Comparison of ENCODE assay signal across 1 mouse cellular context in the genomic region with DNA sequence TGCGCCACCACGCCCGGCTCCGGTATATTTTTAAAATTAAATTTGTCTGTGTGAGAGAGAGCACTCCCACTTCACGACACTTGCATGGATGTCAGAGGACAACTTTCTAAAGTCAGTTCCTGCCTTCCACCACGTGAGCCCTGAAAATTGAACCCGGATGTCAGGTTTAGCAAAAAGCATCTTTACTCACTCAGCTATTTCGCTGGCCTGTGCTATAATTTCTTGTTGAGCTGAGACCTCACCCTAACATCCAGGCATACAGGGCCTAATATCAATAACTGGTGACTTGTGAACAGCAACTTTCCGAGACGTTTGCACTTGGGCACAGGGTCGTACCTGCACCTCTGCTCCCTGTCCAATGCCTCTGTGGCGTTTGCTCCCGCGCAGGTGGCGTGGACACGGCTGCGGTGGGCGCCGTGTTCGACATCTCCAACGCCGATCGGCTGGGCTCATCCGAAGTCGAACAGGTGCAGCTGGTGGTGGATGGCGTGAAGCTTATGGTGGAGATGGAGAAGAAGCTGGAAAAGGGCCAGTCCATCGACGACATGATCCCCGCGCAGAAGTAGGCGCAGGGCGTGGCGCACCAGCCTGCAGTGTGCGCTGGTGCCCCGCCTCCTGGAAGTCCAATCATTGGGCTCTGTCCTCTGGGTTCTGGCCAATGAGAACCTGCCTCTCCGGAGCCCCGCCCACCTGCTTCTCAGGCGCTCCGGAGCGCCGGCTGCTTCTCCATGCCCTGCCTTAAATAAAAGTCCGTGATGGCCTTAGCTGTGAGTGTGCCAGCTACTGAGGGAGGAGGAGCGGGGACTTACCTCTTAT.
TF ChIP-seq lines count a peak whose summit lies in the region.

No protein-coding gene starts in this region.

TF ChIP-seq in ES-E14, 5 proteins besides CTCF, POLR2A, EP300 and RAD21:
- TF ChIP-seq MAFK (IDR thresholded peaks at IDR 0.05; ENCODE audit: insufficient read depth, low read depth, low read length) = no peak
- no peak for TF ChIP-seq ZNF384 (IDR thresholded peaks at IDR 0.05; ENCODE audit: low read depth, low read length)
- TF ChIP-seq CHD2 (IDR thresholded peaks at IDR 0.05; ENCODE audit: low read depth, low read length) = no peak
- no peak for TF ChIP-seq HCFC1 (IDR thresholded peaks at IDR 0.05; ENCODE audit: borderline replicate concordance, insufficient read depth, low read length)
- no peak for TF ChIP-seq ZC3H11A (IDR thresholded peaks at IDR 0.05; ENCODE audit: borderline replicate concordance, low read depth, low read length)
